Mouse (Mus musculus): Measurements from ENCODE around the gene Cep72. TPM values are rescaled to one million over a fixed set of nuclear protein-coding genes. Genes with fewer than 3 reads are reported as not detected.
"Not testable (repeated sequence)": the region's sequence is repeated elsewhere in the genome, so short reads cannot be mapped to it uniquely, and the experiment has no call there.

The Cep72 gene
- polyA plus RNA-seq, 1 experiment from 2014 or later: 11.3 TPM

DNA sequence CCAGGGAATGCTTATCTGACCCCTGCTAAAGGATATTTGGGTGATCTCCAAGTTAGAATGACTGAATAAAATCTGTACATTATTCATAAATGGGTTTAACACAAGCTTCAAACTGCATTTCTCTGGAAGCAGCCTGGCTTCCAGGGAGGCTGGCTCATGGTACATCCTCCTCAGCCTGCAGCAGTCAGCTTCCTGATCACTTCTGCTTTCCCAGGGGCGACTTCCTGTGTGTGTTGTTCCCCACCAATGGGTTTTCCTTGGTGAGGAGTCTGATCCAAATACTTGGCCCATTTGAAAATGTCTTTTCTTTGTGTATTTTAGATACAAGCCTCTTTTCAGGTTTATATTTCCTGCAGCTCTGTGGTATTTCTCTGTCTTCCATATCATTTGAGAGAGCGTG lies 33.1 kb downstream of the Cep72 start:
- H3K27me3 ChIP-seq: no peaks in the 10 kb centered on the region
- H3K36me3 ChIP-seq: no peaks in the 10 kb centered on the region
- WGBS: 81% methylated on average over 2 of the region's 2 CpGs
- no peak overlapping the region for H3K27ac ChIP-seq (replicated peaks)
- no peak for ATAC-seq (ENCODE audit: insufficient number of reproducible peaks, low FRiP score, low TSS enrichment, low read depth)
- no peak overlapping the region for H3K4me2 ChIP-seq (replicated peaks)
- no peaks in the 10 kb centered on the region for H3K9me3 ChIP-seq (replicated peaks)
- peaks cover 15% of the 10 kb centered on the region for H3K4me1 ChIP-seq
- H3K9ac ChIP-seq: no peak overlapping the region
- no peak overlapping the region for H3K4me3 ChIP-seq (replicated peaks)

DNA sequence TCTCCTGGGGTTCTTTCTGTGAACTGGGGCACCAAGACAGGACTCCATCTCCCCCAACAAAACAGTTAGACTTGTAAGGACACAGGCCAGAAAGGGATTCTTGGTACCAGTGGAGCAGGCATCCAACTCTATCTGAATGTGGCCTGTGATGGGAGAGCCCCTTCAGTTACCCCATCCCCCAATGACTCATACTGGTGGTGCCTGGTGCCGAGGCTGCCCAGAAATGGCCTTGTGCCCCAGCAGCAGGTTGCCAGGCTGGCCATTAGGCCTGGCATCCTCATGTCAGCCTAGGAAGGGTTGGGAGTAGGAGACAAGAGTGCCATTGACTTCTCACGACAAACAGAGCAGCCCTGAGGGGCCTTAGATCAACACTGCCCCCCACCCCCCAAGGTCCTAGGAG lies 34.0 kb downstream of the Cep72 start:
- ATAC-seq (ENCODE audit: insufficient number of reproducible peaks, low FRiP score, low TSS enrichment, low read depth): no peak
- no peak overlapping the region for H3K9ac ChIP-seq
- WGBS: 61% methylated on average over 2 of the region's 2 CpGs
- no peaks in the 10 kb centered on the region for H3K36me3 ChIP-seq
- no peak overlapping the region for H3K4me3 ChIP-seq (replicated peaks)
- peaks cover 15% of the 10 kb centered on the region for H3K4me1 ChIP-seq
- no peaks in the 10 kb centered on the region for H3K27me3 ChIP-seq
- no peak overlapping the region for H3K27ac ChIP-seq (replicated peaks)
- no peak overlapping the region for H3K4me2 ChIP-seq (replicated peaks)
- no peaks in the 10 kb centered on the region for H3K9me3 ChIP-seq (replicated peaks)

DNA sequence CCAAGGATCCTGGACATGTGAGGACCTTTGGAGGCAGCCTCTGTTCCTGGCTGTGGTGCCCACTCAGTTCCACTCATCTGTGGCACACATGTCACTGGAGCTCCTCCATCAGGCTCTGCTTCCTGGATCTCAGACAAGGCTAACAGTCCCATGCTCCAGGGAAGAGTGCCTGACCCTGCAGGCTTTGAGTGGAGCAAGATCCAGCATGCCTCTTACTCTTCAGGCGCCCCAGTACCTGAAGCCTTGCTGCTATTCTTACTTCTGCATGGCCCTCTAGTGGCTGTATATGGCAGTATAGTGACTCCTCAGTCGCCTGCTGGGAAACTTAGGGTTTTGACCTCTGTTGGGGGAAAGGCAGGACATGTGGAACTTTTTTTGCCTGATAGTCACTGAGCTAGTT lies 35.9 kb downstream of the Cep72 start:
- peaks cover 15% of the 10 kb centered on the region for H3K4me1 ChIP-seq
- H3K4me2 ChIP-seq (replicated peaks): no peak overlapping the region
- H3K9me3 ChIP-seq (replicated peaks): no peaks in the 10 kb centered on the region
- ATAC-seq (ENCODE audit: insufficient number of reproducible peaks, low FRiP score, low TSS enrichment, low read depth): peak; percentile 35; the same call in 1 of the 2 replicates
- no peaks in the 10 kb centered on the region for H3K36me3 ChIP-seq
- peak overlapping the region; percentile 49 for H3K27ac ChIP-seq (replicated peaks)
- WGBS: 17% methylated on average over 2 of the region's 2 CpGs
- H3K9ac ChIP-seq: no peak overlapping the region
- no peak overlapping the region for H3K4me3 ChIP-seq (replicated peaks)
- no peaks in the 10 kb centered on the region for H3K27me3 ChIP-seq

DNA sequence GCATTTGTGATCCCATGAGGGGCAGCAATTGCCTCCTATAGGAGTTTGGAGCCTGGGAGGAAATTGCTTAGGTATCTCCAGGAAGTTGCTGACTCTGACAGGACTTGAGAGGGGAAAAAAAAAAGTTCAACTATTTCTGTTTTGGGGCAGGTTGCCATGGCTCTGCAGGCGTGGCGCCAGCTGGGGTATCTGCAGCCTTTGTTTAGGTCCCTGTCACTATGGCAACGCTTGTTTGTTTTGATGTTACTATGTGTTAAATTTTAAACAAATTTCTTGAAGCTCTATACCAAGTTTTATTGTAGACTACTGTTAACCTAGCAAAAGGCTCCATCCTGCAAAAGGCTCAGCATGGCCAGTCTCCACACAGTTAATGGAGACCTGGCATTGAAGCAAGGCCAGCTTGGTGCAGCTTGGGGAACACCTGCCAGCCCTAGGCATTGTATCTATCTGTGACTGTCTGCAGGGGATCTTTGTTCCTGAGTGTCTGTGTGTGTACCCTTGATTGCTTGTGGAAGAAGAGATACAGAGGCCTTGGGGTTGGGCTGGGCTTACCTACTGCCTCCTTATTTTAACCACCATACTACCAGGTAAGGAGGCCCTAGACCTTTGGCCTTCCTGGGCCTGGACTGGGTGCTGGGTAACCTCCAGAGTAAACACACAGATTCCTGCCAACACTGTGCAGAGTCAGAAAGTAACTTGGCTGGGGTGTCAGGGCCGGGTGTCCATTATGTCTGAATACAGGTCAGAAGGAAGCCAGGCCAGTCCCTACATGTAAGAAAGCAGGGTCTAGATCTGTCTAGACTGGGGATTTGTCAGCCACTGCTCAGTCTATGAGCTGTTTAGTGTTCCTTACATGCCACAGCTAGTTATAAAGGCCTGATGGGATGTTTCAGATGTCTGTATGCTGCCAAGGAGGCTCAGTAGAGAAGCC lies 36.7 kb downstream of the Cep72 start:
- peak overlapping the region; percentile 49 for H3K27ac ChIP-seq (replicated peaks)
- 67% methylated on average over 4 of the region's 4 CpGs for WGBS
- ATAC-seq (ENCODE audit: insufficient number of reproducible peaks, low FRiP score, low TSS enrichment, low read depth): no peak; the same call in 1 of the 2 replicates

DNA sequence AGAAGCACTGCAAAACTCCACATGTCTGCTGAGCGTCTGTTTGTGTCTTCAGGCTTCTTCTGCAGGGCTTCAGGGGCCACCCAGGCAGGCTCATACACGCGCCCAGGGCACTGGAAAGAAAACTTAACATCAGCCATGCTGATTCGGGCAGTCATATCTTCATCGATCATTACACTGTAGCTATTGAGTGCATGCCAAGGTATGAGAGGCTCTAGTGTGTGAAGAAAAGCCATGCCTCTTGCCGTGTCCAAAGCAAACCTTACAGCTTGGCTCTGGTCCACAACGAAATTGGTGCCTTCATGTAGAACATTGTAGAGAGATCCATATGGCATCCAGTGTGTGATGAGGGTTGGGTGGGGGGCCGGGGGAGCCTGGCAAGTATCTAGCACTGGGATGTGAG lies 43.1 kb downstream of the Cep72 start:
- H3K9ac ChIP-seq; ATAC-seq (ENCODE audit: insufficient number of reproducible peaks, low FRiP score, low TSS enrichment, low read depth); H3K36me3 ChIP-seq; H3K4me3 ChIP-seq (replicated peaks); H3K4me1 ChIP-seq; H3K9me3 ChIP-seq (replicated peaks); H3K4me2 ChIP-seq (replicated peaks); H3K27ac ChIP-seq (replicated peaks); H3K27me3 ChIP-seq: not testable (repeated sequence)
- WGBS: 66% methylated on average over 8 of the region's 8 CpGs

More for the DNA sequence above, 36.7 kb downstream of the Cep72 start:
- peaks cover 15% of the 10 kb centered on the region for H3K4me1 ChIP-seq
- no peak overlapping the region for H3K4me2 ChIP-seq (replicated peaks)
- H3K27me3 ChIP-seq: no peaks in the 10 kb centered on the region
- no peak overlapping the region for H3K9ac ChIP-seq
- H3K9me3 ChIP-seq (replicated peaks): no peaks in the 10 kb centered on the region
- no peaks in the 10 kb centered on the region for H3K36me3 ChIP-seq
- no peak overlapping the region for H3K4me3 ChIP-seq (replicated peaks)

DNA sequence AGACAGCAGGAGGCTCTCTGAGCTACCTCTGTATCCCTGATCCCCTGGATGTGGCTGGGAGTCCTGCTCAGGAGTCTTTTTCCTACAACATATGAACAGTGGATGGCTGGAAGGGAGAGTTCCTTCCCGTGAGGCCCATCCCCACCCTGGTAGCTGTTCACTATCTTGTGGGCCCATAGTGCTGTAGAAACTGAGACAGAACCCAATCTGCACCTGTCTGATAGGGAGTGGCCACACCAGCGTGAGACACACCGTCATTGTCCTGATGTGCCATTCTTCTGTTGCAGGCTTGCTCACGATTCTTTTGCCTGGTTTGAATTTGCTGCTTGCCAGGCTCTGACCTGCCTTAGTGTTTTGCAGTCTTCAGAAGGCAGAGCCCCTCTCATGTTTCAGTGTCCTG lies 44.7 kb downstream of the Cep72 start:
- 55% methylated on average over 4 of the region's 4 CpGs for WGBS
- Histone ChIP-seq H3K27ac (replicated peaks) (no peak overlapping the region), H3K4me2 (replicated peaks) (no peak overlapping the region), H3K27me3 (no peaks in the 10 kb centered on the region), H3K9me3 (replicated peaks) (no peaks in the 10 kb centered on the region), H3K4me1 (no peaks in the 10 kb centered on the region), H3K9ac (no peak overlapping the region), H3K36me3 (no peaks in the 10 kb centered on the region), H3K4me3 (replicated peaks) (no peak overlapping the region)
- ATAC-seq (ENCODE audit: insufficient number of reproducible peaks, low FRiP score, low TSS enrichment, low read depth): no peak

DNA sequence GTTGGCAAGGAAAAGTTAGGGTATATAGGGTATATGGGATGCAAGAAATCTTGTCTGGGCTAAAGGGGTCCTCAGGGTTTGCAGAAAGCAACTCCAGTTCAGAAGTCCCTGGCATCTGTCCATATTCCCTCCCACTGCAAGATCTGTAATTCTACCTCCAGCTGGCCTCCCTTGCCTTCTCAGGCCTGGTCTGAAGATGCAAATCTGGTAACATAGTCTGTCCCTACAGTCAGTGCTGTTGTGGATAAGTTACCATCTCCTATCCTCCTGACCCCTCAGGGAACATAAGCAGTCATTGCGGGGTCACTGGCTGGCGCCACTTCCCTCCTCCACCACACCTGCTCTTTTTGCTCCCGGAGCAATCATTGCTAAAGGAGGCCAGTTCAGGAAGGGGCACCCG lies 46.2 kb downstream of the Cep72 start:
- ATAC-seq (ENCODE audit: insufficient number of reproducible peaks, low FRiP score, low TSS enrichment, low read depth): no peak
- Histone ChIP-seq H3K27ac (replicated peaks) (no peak overlapping the region), H3K27me3 (peaks cover 10% of the 10 kb centered on the region), H3K36me3 (no peaks in the 10 kb centered on the region), H3K4me3 (replicated peaks) (no peak overlapping the region), H3K4me1 (peaks cover under 1% of the 10 kb centered on the region; the same call in 1 of the 2 replicates), H3K4me2 (replicated peaks) (no peak overlapping the region), H3K9me3 (replicated peaks) (no peaks in the 10 kb centered on the region), H3K9ac (no peak overlapping the region)
- 70% methylated on average over 4 of the region's 4 CpGs for WGBS

DNA sequence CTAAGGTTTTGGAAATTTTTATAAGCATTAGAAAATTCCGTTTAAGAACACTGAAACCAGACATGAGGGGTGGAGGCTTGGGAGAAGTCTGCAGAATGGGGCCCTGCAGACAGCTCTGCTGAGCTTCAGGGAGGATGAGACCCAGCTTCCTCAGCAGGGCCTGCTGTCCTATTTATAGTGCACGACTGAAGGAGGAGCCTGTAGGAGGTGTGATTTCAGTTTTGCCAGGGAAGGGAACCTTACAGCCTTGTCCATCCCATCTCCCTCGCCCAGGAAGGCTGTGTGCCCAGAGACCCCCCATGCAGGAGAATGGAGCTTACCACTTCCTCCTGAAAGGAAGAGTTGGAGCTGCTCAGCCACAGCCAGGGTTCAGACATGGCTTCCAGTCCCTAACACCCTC lies 51.4 kb downstream of the Cep72 start:
- H3K9ac ChIP-seq: no peak overlapping the region
- peak overlapping the region; percentile 95 for H3K4me2 ChIP-seq (replicated peaks)
- H3K36me3 ChIP-seq: no peaks in the 10 kb centered on the region
- no peak for ATAC-seq (ENCODE audit: insufficient number of reproducible peaks, low FRiP score, low TSS enrichment, low read depth)
- H3K9me3 ChIP-seq (replicated peaks): no peaks in the 10 kb centered on the region
- H3K4me1 ChIP-seq: peaks cover 22% of the 10 kb centered on the region
- 17% methylated on average over 3 of the region's 3 CpGs for WGBS
- peaks cover 22% of the 10 kb centered on the region for H3K27me3 ChIP-seq
- H3K27ac ChIP-seq (replicated peaks): no peak overlapping the region
- H3K4me3 ChIP-seq (replicated peaks): peak overlapping the region; percentile 51

DNA sequence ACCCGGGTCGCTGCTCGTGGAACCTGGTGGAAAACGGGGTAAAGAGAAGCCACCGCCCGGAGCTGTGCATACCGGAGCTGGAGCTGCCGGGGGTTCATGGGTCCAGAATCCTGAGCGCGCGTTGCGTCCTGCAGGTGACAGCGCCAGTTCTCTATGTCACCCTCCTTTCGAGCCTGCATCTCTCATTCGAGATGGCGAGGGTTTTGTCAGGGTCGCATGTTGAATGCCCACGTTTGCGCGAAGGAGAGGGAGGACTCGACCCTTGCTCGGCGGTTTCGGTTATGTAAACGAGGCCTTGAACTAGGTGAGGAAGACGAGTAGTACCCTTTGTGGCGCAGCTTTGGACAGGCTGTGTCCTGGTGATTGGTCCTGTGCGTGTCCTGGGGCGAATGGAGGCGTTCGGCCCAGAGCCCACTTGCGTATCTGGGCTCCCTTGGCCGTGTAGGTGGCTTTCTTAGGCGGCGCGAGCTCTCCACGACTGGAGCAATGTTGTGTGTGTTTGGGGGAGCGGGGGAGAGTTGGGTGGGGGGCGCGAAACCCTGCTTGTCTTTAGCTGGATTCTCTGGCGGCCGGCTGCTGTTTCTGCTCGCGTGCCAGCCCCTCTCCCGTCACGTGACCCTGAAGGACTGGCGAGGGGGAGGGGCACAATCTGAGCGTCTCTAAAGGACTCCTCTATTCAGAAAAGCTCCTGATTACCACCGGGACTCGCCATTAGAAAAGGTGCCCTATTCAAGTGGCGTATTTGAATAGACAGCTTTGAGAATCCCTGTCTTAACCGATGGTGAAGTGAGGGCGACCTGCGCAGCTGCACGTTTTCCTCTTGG lies 52.1 kb downstream of the Cep72 start:
- WGBS: under 1% methylated on average over 55 of the region's 55 CpGs
- Histone ChIP-seq H3K36me3 (no peaks in the 10 kb centered on the region), H3K4me2 (replicated peaks) (peak overlapping the region; percentile 95), H3K9me3 (replicated peaks) (no peaks in the 10 kb centered on the region), H3K27me3 (peaks cover 22% of the 10 kb centered on the region), H3K9ac (peak overlapping the region; percentile 16), H3K4me3 (replicated peaks) (peak overlapping the region; percentile 51), H3K4me1 (peaks cover 22% of the 10 kb centered on the region), H3K27ac (replicated peaks) (no peak overlapping the region)
- no peak for ATAC-seq (ENCODE audit: insufficient number of reproducible peaks, low FRiP score, low TSS enrichment, low read depth)

DNA sequence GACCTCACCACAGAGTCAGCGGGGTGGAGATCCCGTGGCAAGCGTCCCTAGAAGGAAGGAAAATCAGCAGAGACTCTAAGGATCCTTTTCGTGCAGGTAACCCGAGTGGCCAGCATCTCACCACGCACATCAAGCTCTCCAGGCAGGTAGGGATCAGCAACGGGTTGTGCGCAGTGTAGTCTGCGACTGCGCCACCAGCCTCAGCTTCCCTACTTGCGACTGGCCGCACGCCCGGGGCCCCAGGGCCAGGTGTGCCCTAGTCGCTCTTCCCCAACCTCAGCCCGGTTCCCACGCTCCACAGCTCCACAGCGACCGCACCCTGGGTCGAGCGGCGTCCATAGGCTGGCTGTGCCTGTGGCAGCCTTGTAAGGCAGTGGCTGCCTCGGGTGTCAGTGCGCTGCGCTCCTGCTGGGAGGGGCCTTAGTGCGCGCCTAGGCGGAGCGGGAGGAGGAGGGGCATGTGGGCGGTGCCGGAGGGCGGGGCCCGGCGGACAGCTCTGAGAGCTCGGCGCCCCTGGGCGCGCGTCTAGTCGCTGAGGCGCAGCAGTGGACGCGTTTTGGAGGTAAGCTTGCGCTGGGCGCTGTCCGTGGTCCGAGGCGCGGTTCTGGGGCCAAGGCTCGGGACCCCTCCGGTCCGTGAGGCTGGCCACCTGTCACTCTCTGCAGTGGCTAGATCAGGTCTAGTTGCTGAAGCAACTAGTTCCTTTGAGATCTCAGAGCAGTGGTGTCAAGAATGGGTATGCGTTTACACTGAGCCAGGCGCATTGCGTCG lies 53.0 kb downstream of the Cep72 start, which contains the start of gene Tppp:
Gene Tppp, plus strand, starts transcription at position 460 of the 771 bp plus-strand sequence.
- Histone ChIP-seq H3K9me3 (replicated peaks) (no peaks in the 10 kb centered on the region), H3K36me3 (no peaks in the 10 kb centered on the region), H3K4me3 (replicated peaks) (peak within 1 kb of the TSS; percentile 51), H3K9ac (peak within 1 kb of the TSS; percentile 37), H3K27ac (replicated peaks) (no peak within 1 kb of the TSS), H3K27me3 (peaks cover 22% of the 10 kb centered on the region), H3K4me1 (peaks cover 22% of the 10 kb centered on the region), H3K4me2 (replicated peaks) (peak within 1 kb of the TSS; percentile 95)
- WGBS: under 1% methylated on average over 54 of the region's 56 CpGs
- peak; percentile 94 for ATAC-seq (ENCODE audit: insufficient number of reproducible peaks, low FRiP score, low TSS enrichment, low read depth)
